Mouse (Mus musculus) cerebellum, adult 9-11 months (tissue): Measurements from ENCODE around the gene Hcls1.

Experiments
- DNase-seq: peaks from one replicate; pipeline ENCODE4 v3.0.0; 2022

Hcls1 gene

GRCm38 (mm10) chr16:36930231-36931136 lies 4.3 kb upstream of the Hcls1 start:
- no peak for DNase-seq

- no peak for DNase-seq
These were observed 3.4 kb upstream of the Hcls1 start for GRCm38 (mm10) chr16:36931381-36931780.

GRCm38 (mm10) chr16:36931976-36932375 lies 2.8 kb upstream of the Hcls1 start:
- DNase-seq = no peak

- DNase-seq = no peak
These were observed 2.2 kb upstream of the Hcls1 start for GRCm38 (mm10) chr16:36932546-36932945.

- no peak for DNase-seq
These were observed 497 bp upstream of the Hcls1 start for GRCm38 (mm10) chr16:36934131-36934840.

- no peak for DNase-seq
These were observed 1.0 kb downstream of the Hcls1 start for GRCm38 (mm10) chr16:36935814-36936213.

GRCm38 (mm10) chr16:36941137-36941727 lies 6.4 kb downstream of the Hcls1 start:
- DNase-seq = no peak

- no peak for DNase-seq
These were observed 7.1 kb downstream of the Hcls1 start for GRCm38 (mm10) chr16:36941895-36942294.

GRCm38 (mm10) chr16:36943591-36943990 lies 8.8 kb downstream of the Hcls1 start:
- DNase-seq = no peak

GRCm38 (mm10) chr16:36944895-36945424 lies 10.2 kb downstream of the Hcls1 start:
- peak; percentile 56 for DNase-seq

GRCm38 (mm10) chr16:36946459-36947159 lies 11.8 kb downstream of the Hcls1 start:
- no peak for DNase-seq

- DNase-seq = no peak
These were observed 12.9 kb downstream of the Hcls1 start for GRCm38 (mm10) chr16:36947646-36948197.

GRCm38 (mm10) chr16:36949614-36950336 lies 15.0 kb downstream of the Hcls1 start:
- no peak for DNase-seq

- DNase-seq = peak; percentile 44
These were observed 16.2 kb downstream of the Hcls1 start for GRCm38 (mm10) chr16:36951029-36951428.

- DNase-seq = no peak
These were observed 20.3 kb downstream of the Hcls1 start for GRCm38 (mm10) chr16:36955106-36955505.

- no peak for DNase-seq
These were observed 28.6 kb downstream of the Hcls1 start for GRCm38 (mm10) chr16:36963415-36963814.

GRCm38 (mm10) chr16:36979127-36979526 lies 44.3 kb downstream of the Hcls1 start:
- no peak for DNase-seq

- no peak for DNase-seq
These were observed 49.0 kb downstream of the Hcls1 start for GRCm38 (mm10) chr16:36983796-36984195.

- no peak for DNase-seq
These were observed 50.9 kb downstream of the Hcls1 start for GRCm38 (mm10) chr16:36985636-36986042.

GRCm38 (mm10) chr16:36987399-36987798 lies 52.6 kb downstream of the Hcls1 start:
- no peak for DNase-seq

- no peak for DNase-seq
These were observed 53.3 kb downstream of the Hcls1 start for GRCm38 (mm10) chr16:36988066-36988465.

GRCm38 (mm10) chr16:36989493-36989892 lies 54.7 kb downstream of the Hcls1 start:
- DNase-seq = no peak
